Mouse (Mus musculus) CD4-positive naive resting alpha-beta T cell, adult 76 days (primary cell): ENCODE results near the gene Lrp5. TPM values are rescaled to one million over a fixed set of nuclear protein-coding genes. Genes with fewer than 3 reads are reported as not detected.

Experiments
- total RNA-seq: library from RNA; stranded (reverse); gene quantifications from one replicate; pipeline ENCODE4 v1.2.4, GENCODE M21; 2023

Gene Lrp5
- total RNA-seq, result 7.0 TPM

GRCm38 (mm10) chr19:3686215-3686894 lies at the start of gene Lrp5:
Gene Lrp5, minus strand, starts transcription at chr19:3686564.

GRCm38 (mm10) chr19:3708078-3709012 lies 22.0 kb upstream of the Lrp5 start, which contains the start of gene 1810055G02Rik:
Gene 1810055G02Rik, plus strand, starts transcription at chr19:3708293.

GRCm38 (mm10) chr19:3575632-3576384 lies 110.6 kb downstream of the Lrp5 start, which contains the start of gene Ppp6r3:
Gene Ppp6r3, minus strand, starts transcription at chr19:3575749.

Other genes starting within 250 kb of the Lrp5 start
- 154 TPM for gene Ppp6r3, start 110.8 kb downstream of the Lrp5 start, total RNA-seq
- 11.1 TPM for gene 1810055G02Rik, start 21.7 kb upstream of the Lrp5 start, total RNA-seq
- gene Kmt5b, start 80.9 kb upstream of the Lrp5 start, total RNA-seq, result 201 TPM
- gene Chka, start 165.2 kb upstream of the Lrp5 start, total RNA-seq, result 77.8 TPM
- 61.0 TPM for gene Tcirg1, start 220.6 kb upstream of the Lrp5 start, total RNA-seq
- gene Ndufs8, start 226.2 kb upstream of the Lrp5 start, total RNA-seq, result 47.0 TPM
- gene Aldh3b1, start 243.2 kb upstream of the Lrp5 start, total RNA-seq, result 1.7 TPM
- 46.4 TPM for gene Unc93b1, start 248.6 kb upstream of the Lrp5 start, total RNA-seq